Mouse (Mus musculus) kidney, adult 11 months (tissue): ENCODE data around the gene Med13.
"Not testable (repeated sequence)": the region's sequence is repeated elsewhere in the genome, so short reads cannot be mapped to it uniquely, and the experiment has no call there.

Experiments used
- DNase-seq: peaks from one replicate; pipeline ENCODE4 v3.0.0; 2022

Med13 gene

DNA sequence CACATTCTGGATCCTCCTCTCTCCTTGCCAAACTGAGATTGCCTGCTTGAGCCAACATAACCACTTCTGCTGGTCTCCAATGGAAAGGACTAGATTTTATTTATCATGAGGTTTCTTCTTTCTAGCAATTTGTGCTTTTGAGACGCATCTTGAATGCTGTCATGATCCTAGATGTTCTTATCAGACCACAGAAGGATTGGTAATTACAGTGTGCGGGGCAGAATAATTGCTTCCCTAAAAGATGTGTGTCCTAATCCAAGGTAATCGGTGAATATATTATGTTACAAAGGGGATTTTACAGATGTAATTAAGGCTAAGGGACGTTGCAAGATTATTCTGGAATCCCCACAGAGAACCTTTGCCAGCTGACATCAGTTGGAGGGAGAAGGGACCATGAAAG is 21.6 kb upstream of the Med13 start:
- DNase-seq, result no peak

GRCm38 (mm10) chr11:86377841-86378240 is 20.4 kb upstream of the Med13 start:
- DNase-seq, result no peak

DNA sequence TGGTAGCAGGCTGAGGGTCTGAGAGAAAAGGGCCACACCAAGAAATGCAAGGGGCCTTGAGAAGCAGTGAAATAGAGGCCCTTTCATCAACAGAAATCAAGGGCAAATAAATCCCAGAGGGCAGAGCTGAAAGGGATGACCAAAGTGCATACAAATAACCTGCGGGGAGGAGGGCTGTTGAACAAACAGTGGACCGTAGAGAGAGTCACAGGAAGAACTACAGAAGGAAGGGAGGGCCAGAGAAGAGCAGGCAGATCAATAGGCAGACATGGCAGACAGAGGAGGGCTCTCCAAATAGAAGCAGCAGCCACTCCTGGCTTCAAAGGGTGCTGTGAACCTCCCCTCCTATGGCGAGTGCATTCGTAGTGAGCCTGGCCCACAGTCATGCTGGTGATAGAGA is 19.3 kb upstream of the Med13 start:
- no peak for DNase-seq

- no peak for DNase-seq
Observed at GRCm38 (mm10) chr11:86375086-86375485, 17.7 kb upstream of the Med13 start.

DNA sequence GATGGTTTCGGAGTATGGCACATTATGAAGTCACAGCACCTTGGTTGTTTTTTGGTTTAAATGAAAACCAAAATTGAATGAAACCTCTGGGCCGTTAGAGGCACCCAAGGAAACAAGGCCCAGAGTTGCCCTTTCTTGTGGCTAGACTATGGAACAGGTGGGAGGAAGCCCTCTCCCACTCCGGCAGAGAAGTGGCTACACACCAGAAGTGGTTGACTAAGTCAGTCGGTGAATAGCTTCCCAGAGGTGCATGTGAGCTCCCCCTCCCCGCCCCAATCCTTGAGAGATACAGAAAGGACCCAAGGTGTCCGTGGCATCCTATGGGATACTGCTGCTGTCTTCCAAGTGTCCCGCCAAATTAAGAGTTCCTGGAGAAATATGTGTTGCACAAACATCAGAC is 13.9 kb upstream of the Med13 start:
- no peak for DNase-seq

GRCm38 (mm10) chr11:86369860-86370259 is 12.5 kb upstream of the Med13 start:
- no peak for DNase-seq

DNA sequence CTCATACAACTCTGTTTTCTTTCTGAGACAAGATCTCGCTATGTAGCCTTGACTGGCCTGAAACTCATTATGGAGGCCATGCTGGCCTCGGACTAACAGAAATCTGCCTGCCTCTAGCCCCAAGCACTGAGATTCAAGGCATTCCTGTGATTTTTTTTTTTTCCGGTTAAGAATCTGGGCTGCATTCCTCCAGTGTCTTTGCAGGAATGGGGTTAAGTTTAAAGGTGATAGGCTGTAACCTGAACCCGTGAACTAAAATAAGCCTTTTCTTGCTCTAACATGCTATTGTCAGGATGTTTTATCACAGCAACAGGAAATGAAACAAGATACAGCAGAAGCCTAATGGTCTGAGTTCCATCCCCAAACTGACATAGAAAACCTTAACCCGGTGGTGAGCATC is 11.6 kb upstream of the Med13 start:
- DNase-seq, result no peak

DNA sequence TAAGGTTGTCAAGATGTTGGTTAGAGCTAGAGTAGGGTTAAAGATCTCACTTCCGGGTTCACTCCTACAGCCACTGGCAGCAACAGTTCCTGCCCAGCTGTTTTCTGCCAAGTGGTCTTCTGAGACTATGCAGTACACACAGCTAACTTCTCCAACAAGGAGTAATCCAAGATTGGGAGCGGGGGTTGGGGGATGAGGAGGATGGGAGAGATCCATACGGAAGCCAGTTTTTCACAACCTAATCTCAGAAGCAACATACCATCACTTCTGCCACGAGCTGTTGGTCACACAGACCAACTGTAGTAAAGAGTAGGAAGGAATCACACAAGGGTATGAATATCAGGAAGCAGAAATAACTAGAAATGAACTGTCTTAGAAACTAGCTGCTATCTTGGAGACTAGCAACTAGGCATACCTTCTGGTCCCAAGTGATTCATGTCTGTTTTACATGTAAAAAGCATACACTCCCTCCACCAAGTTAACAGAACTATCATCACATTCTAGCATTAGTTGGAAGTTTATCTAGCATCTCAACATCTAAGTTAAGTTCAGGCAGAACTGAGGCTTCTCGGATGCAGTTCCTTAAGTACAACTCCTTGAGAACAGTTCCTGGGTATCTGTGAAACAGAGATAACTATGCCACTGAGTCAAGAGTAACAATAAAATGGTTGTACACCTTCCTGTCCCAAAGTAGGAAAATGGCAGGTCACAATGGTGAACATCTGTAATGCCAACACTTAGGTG is 7.5 kb upstream of the Med13 start:
- no peak for DNase-seq

- DNase-seq, result peak; percentile 98
Observed at GRCm38 (mm10) chr11:86357984-86358528, 654 bp upstream of the Med13 start.

DNA sequence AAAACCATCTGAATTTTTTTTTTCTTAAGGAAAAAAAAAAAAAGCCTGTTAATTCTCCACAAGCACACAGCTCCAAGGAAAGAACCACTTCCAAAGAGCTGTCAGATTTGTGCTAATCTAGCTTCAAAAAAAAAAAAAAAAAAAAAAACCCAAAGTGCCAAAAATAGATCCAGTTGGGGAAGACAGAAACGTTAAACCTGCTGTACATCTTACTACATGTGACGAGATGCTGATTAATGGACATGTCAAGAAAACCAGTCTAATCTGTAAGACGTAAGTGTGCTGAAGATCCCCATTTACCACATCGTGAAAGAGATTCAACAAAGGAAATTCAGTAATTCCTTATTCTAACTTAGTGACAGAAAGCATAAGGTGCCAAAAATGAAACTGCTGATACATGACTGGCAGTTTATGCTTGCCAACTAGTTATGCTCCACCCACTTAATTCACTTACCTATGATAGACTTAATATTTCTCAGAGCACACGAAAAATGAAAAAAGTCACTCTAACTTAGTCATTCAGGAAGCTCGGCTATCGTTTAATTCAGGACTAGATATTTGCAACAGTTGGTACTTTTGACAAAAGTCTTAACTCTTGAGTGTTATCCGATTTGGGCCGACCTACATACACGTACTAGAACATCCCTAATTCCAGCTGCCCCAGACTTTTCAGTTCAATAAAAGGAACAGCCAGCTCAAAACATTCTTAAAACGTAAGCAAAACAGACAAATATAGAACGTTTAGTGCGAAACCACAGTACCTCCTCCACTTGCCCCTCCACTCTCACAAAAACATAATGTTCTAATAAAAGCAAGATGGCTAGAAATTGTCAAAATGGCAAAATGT is 1.2 kb downstream of the Med13 start:
- DNase-seq, result no peak

DNA sequence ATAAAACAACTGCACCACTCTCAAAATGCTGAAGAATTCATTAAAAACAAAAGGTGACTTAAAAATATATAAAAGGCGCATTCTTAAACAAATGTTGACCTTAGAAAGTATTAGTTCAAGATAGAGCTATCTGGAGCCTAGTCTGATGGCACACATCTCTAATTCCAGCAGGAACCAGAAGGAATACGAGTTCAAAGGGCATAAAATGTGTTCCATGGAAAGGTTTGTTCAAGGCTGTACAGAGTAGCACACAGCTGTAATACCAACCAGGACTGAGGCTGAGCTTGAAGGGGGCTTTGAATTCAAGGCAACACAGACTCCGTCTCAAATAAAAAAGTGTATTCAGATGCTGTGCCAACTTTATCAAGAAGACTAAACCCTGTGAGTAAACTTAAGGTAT is 3.8 kb downstream of the Med13 start:
- DNase-seq, result no peak

DNA sequence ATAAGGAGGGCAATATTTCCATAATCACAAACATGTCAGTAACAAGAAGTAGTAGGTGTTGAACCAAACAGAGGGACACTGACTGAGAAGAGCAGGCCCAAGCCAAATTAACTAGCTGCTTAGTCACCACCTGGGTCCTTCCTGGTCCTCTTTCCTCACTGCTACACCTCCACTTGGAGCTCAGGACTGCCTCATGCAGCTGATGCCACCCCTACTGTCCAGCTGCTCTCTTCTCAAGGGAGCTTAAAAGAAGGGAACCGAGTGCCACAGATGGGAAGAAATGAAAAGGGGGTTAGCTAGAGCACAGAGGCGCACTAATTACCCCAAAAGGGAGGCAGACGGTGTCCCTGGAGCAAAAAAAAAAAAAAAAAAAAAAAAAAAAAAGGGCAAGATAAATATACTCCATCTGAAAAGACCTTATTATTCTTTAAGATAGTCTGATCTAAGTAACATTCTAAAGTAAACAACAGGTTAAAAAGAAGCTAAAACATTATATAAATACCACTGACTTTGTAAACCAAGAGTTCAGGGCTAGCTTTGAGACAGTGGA is 5.6 kb downstream of the Med13 start:
- no peak for DNase-seq

- no peak for DNase-seq
Observed at GRCm38 (mm10) chr11:86350636-86351138, 6.7 kb downstream of the Med13 start.

DNA sequence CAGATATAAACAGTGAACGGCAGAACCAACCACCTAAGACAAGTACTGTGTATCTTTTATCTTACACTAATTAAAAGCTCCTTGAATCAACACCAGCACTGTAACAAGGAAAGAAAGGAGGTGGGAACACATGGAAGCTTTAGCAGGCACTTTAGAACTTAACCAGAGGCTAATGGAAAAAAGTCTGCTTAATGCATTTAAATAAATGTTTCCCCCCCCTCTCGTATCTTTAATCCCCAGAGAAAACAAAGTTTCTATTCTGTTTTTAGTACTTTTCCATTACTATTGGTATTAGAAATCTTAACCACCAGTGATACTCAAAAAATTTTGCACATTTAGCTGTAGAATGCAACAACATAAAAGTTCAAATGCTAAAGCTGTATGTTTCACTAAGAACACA is 8.1 kb downstream of the Med13 start:
- DNase-seq, result no peak

GRCm38 (mm10) chr11:86348872-86349271 is 8.5 kb downstream of the Med13 start:
- no peak for DNase-seq

- no peak for DNase-seq
Observed at GRCm38 (mm10) chr11:86347387-86348122, 9.8 kb downstream of the Med13 start.

DNA sequence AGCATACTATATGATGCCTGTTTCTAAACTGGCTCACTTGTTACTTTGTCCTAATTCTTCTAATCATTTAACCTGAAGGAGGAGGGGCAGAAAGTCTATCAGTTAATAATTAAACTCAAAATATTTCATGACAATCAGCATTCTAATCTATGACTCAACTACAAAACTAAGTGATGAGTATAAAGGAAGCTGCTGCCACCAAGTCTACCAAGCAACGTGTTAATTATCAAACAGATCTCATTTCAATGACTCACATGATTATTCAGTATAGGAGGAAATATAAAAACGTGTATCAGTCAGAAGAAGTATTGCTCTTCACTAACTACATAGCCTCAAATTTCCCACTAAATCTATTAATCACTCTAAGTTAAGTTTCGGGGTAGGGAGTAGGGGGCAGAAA is 10.9 kb downstream of the Med13 start:
- DNase-seq, result no peak

DNA sequence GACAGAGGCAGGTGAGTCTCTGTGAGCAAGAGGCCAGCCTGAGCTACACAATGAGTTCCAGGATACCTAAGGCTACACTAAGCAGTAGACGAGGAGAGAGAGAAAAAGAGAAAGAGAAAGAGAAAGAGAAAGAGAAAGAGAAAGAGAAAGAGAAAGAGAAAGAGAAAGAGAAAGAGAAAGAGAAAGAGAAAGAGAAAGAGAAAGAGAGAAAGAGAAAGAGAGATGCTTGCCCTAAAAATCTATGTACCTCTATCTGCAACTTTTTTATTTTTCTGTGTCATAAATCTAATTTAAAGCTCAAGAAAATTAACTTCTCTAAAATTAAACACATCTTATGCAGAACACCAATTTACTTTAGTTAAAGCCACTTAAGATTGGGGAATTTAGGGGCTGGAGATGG is 12.5 kb downstream of the Med13 start:
- not testable (repeated sequence) for DNase-seq

- DNase-seq, result no peak
Observed at GRCm38 (mm10) chr11:86324251-86324650, 33.2 kb downstream of the Med13 start.

DNA sequence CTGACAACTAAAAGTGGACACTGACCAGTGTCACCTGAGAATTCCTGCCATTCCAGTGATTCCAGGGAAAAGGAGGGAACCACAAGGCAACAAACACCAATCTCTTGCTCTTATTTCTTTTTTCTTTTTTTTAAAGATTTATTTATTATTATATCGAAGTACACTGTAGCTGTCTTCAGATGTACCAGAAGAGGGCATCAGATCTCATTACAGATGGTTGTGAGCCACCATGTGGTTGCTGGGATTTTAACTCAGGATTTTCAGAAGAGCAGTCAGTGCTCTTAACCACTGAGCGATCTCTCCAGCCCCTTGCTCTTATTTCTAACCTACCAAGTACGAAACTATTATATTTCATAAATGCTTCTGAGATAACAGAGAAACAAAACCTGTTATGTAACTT is 42.4 kb downstream of the Med13 start:
- DNase-seq, result not testable (repeated sequence)

- no peak for DNase-seq
Observed at GRCm38 (mm10) chr11:86310280-86310679, 47.1 kb downstream of the Med13 start.

DNA sequence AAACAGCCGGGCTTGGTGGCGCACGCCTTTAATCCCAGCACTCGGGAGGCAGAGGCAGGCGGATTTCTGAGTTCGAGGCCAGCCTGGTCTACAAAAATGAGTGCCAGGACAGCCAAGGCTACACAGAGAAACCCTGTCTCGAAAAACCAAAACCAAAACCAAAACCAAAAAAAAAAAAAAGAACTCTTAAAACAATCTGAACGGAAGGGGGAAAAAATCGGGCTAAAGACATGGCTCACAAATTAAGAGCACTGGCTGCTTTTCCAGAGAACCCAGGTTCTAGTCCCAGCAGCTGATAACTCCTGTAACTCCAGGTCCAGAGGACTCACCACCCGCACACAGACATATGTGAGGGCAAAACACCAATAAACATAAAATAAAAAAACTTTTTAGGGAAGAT is 65.2 kb downstream of the Med13 start:
- DNase-seq, result not testable (repeated sequence)

DNA sequence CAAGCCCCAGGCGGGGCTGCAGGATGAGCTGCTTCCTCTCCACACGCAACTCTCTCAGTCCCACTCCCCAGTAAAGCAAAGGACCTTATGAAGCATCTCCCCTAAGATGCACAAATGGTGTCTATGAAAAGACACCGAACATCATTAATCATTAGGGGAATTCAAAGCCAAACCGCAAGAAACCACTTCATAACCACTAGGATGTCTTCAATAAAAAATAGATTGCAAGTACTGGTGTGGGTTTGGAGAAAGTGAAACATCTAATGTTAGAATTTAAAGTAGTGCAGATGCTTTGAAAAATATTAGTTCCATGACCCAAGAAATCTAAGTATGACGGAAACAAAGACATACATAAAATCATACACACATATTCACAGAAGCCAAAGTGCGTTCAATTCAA is 65.7 kb downstream of the Med13 start:
- DNase-seq, result no peak
